Mouse (Mus musculus): ENCODE data around the gene B4galnt1. TPM values are rescaled to one million over a fixed set of nuclear protein-coding genes. Genes with fewer than 3 reads are reported as not detected.
A peak's percentile ranks its signal among the peaks of the same experiment; 100 is the strongest.

B4galnt1 gene
- total RNA-seq, 2 experiments from 2014 or later, result 111 to 116 TPM

- peak; percentile 48 to 63 for DNase-seq (ENCODE audit: low spot score in 2 of 2)
- intact Hi-C loops (cut with DNase I), result loop anchor here (1.0 to 5.0 kb wide), 2 partner anchors 43 to 89 kb away; partner anchors contain the start of gene Agap2
These were observed 804 bp downstream of the B4galnt1 start for GRCm38 (mm10) chr10:127165654-127166403.

DNA sequence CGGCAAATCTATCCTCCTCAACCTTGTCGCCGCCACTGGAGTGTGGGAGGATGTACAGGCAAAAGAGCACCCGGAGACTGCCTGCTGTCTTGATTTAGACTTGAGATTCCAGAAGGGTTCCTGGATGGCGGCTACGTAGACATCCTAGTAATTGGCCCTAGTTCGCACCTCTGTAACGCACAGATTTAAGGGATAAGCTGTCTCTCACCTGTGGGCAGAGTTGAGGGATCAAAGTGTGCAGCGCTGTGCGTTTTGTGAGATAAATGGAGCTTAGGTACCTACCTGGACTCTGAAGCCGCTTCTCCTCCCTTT, 1.3 kb downstream of the B4galnt1 start:
- intact Hi-C loops (cut with DNase I), result loop anchor here (5.0 kb wide), 1 partner anchor 89 kb away; the partner anchor contains the start of gene Agap2
- DNase-seq (ENCODE audit: low spot score in 2 of 2), result no peak

GRCm38 (mm10) chr10:127166771-127167613, 2.0 kb downstream of the B4galnt1 start:
- DNase-seq (ENCODE audit: low spot score in 2 of 2), result no peak
- intact Hi-C loops (cut with DNase I), result loop anchor here (5.0 kb wide), 1 partner anchor 90 kb away; the partner anchor contains the start of gene Agap2

- intact Hi-C loops (cut with DNase I), result loop anchor here (5.0 kb wide), 1 partner anchor 90 kb away; the partner anchor contains the start of gene Agap2
- DNase-seq (ENCODE audit: low spot score in 2 of 2), result no peak
These were observed 2.7 kb downstream of the B4galnt1 start for GRCm38 (mm10) chr10:127167614-127168192.

GRCm38 (mm10) chr10:127170002-127170401, 5.0 kb downstream of the B4galnt1 start:
- intact Hi-C loops (cut with DNase I), result no loop called here

DNA sequence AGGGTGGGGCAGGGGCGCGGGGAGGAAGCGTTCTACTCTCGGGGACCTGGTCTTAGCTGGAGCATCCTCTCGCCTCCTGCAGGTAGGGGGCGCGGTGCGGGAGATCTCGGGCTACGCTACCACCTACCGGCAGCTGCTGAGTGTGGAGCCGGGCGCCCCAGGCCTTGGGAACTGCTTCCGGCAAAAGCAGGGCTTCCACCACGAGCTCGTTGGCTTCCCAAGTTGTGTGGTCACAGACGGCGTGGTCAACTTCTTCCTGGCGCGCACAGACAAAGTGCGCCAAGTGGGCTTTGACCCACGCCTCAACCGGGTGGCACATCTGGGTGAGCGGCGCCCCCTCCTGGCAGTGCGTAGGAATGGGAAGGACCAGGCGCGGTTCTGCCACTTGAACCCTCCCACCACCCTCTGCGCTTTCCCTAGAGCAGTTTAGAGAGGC, 5.8 kb downstream of the B4galnt1 start:
- intact Hi-C loops (cut with DNase I), result no loop called here
- peak; percentile 58 to 66 for DNase-seq (ENCODE audit: low spot score in 2 of 2)

More at GRCm38 (mm10) chr10:127170002-127170401, 5.0 kb downstream of the B4galnt1 start:
- DNase-seq (ENCODE audit: low spot score in 2 of 2), result no peak

GRCm38 (mm10) chr10:127171631-127172200, 6.7 kb downstream of the B4galnt1 start:
- DNase-seq (ENCODE audit: low spot score in 2 of 2), result no peak
- intact Hi-C loops (cut with DNase I), result no loop called here

- no peak for DNase-seq (ENCODE audit: low spot score in 2 of 2)
- intact Hi-C loops (cut with DNase I), result no loop called here
These were observed 8.4 kb downstream of the B4galnt1 start for GRCm38 (mm10) chr10:127173148-127174065.

DNA sequence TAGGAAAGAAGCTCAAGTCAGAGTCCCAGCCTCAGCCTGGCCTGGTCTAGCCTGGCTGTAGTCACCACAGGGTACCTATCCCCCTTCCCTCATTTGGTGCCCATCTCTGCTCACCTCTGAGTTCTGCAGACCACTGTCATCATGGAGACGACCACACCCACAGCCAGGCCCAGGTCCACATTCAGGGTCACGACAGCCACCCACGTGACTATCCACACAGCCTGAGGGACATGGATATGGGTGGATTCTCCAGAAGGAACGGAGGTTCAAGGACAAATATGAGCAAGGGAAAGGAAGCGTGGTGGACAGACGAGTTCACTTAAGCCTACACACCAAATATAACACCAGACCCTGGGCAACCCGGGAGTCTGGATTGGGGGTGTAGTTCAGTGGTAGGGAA, 9.1 kb downstream of the B4galnt1 start:
- DNase-seq (ENCODE audit: low spot score in 2 of 2), result no peak
- intact Hi-C loops (cut with DNase I), result no loop called here

DNA sequence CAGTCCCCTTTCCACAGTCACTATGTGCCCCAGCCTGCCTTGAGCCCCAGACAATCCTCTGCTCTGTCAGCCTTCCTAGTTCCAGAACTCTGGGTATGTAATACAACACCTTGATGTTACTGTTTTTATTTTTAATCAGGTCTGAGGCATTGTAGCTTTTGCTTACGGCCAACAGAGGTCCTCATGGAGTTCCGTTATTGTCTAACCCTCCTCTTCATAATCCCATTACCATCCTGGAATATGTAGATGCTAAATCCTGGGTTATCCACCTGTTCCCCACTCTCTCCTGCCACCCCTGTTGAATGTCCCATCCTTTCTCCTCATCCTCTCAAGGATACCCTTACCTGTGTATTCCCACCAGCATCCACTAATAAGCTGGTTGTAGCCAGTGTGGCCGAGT, 11.2 kb downstream of the B4galnt1 start:
- intact Hi-C loops (cut with DNase I), result loop anchor here (2.0 kb wide), 1 partner anchor 53 kb away; no protein-coding TSS in a partner anchor
- no peak for DNase-seq (ENCODE audit: low spot score in 2 of 2)

- intact Hi-C loops (cut with DNase I), result loop anchor here (2.0 kb wide), 1 partner anchor 52 kb away; no protein-coding TSS in a partner anchor
- DNase-seq (ENCODE audit: low spot score in 2 of 2), result no peak
These were observed 11.7 kb downstream of the B4galnt1 start for GRCm38 (mm10) chr10:127176756-127177155.

DNA sequence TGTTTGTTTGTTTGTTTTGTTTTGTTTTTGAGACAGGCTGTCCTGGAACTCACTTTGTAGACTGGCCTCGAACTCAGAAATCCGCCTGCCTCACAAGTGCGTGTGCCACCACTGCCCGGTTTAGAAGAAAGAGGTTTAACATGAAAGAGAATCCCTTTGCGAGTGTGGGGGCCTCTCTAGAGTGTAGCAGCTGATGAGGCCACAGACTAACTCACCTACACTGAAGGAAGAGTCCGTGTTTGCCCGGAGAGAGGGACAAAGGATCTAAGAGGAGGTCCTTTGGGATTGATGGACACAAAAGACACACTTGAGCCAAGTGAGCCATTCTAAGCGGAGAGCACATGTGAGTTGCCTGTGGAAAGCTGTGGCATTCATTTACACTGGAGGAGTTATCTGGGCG, 12.2 kb downstream of the B4galnt1 start:
- intact Hi-C loops (cut with DNase I), result loop anchor here (2.0 kb wide), 1 partner anchor 52 kb away; no protein-coding TSS in a partner anchor
- no peak for DNase-seq (ENCODE audit: low spot score in 2 of 2)

- intact Hi-C loops (cut with DNase I), result loop anchor here (2.0 kb wide), 1 partner anchor 51 kb away; no protein-coding TSS in a partner anchor
- DNase-seq (ENCODE audit: low spot score in 2 of 2), result peak; percentile 75 to 82
These were observed 12.7 kb downstream of the B4galnt1 start for GRCm38 (mm10) chr10:127177719-127178118.

- DNase-seq (ENCODE audit: low spot score in 2 of 2), result no peak
- intact Hi-C loops (cut with DNase I), result no loop called here
These were observed 13.4 kb downstream of the B4galnt1 start for GRCm38 (mm10) chr10:127178286-127179027.

DNA sequence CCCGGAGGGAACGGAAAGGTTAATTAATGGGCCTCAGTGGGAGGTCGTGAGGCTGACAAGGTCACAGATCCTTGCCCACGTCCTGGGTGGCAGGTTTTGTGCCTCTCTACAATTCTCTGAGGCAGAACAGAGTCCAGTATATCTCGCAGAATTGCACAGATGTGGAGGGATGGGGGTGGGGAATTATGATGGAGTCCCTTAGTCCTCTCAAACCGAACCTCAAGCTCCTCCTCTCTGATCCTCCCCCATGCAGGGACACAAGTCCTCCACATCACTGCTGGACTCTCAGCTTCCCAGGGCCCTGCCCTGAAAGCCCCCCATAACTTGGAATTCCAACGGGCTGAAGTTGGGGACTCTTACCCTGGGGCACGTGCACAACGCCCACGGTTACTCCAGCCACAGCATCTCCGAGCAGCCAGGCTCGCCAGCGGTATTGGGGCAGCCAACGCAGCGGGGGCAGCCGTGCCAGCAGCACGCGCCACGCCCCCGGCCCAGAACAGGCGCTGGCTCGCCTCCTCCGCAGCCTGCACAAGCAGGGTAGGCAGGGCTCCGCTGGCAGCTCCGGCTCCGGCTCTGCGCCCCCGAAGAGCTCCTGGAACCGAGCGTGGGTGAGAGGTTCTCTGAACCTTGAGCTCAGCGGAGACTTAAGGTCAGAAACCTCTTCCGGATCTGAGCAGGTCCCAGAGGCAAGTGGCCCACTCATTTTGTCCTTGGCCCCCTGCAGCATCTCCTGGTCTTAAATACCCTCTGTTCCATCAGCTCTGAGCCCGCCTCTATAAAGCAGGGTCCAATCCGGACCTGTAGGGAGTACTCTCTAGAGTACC, 15.1 kb downstream of the B4galnt1 start, which contains the start of gene Slc26a10:
Gene Slc26a10, minus strand, starts transcription at position 775 of the 824 bp plus-strand sequence.
- DNase-seq (ENCODE audit: low spot score in 2 of 2), result peak; percentile 67 to 72
- intact Hi-C loops (cut with DNase I), result no loop called here

DNA sequence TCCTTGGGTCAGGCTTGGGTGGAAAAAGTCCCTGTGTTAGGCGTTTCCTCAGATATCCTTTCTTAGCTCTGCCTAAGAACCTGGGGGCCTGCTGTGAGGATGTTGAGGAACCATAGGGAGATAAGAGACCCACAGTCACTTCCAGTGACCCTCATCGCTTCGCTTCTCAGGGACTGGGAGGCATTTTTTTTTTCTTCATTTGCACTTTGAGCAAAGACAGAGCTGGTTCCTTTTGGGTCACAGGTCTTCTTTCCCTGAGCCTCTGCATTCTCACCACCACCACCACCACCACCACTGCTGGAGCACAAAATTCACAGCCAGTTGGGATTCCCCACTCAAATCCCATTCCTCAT, 15.6 kb downstream of the B4galnt1 start:
- no peak for DNase-seq (ENCODE audit: low spot score in 2 of 2)
- intact Hi-C loops (cut with DNase I), result no loop called here

- intact Hi-C loops (cut with DNase I), result no loop called here
These were observed 16.5 kb downstream of the B4galnt1 start for GRCm38 (mm10) chr10:127181566-127181965.

More at GRCm38 (mm10) chr10:127181566-127181965, 16.5 kb downstream of the B4galnt1 start:
- DNase-seq (ENCODE audit: low spot score in 2 of 2), result no peak
